Mouse (Mus musculus) cerebellum, adult 18-20 months (tissue): ENCODE data around the gene Susd4.
A peak's percentile ranks its signal among the peaks of the same experiment; 100 is the strongest.

ENCODE experiments used
- DNase-seq, 2 experiments: peaks; one replicate each; pipeline ENCODE4 v3.0.0; 2021

Susd4 gene

DNA sequence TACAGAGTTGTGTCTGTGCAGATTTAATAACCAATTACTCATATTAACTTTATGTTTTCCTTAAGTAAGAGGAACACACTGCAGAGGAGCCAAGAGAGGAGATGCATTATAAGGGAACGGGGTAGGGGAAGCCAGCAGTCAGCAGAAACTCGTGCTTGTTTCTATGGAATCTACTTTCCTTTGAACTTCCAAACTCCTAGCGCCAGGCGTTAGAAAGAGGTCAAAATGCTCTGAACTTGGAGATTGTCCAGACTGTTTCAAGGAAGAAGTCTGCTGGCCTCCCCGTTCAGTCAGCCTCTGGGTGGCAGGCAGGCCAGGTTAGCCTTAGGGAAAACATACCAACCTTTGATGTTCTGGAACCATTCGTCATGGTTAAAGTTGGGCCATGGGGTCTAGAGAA lies 25.2 kb downstream of the Susd4 start:
- DNase-seq = no peak

DNA sequence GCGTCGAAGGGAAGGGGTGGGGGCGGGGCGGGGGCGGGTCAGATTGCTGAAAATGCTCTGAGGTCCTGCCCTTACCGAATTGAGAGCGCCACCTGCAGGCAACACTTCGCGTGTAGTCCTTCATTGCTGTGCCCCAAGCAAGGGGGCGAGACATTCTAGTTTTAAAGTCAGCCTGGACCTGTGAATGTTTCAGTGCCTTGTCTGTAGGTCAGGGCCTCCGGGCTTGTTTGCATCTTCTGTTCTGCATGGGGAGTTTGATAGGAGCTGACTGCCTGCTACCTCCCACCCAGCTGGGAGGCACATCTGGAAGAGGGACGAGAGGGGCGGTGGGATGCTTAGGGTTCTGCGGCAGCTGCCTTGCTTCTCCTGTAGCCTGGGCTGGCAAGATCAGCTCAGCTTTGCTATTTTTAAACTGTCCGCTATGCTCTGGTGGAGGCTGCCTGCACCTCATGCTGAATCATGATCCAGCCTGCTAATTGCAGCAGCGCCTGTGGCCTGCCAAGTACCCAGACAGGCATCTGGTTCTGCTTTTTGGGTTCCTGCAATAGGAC lies 28.9 kb downstream of the Susd4 start:
- DNase-seq = peak; percentile 50 to 63

DNA sequence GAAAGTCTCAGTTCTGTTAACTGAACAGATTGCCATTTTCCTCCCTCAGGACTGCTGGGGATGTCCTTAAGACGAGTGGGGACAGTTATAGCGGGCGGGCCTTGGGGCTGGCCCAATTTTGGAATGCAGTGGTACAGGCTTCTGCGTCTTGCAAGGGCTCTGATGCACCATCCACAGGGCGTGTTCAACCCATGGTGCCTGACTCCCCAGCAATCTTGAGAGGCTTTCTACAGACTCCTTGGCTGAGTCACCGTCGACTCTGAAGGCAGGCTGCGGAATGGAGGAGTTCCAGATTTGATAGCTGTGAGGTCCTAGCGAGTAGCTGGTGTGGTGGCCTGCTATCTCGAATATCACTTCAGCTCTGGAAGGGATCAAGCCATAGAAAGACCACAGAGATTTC lies 30.6 kb downstream of the Susd4 start:
- DNase-seq = no peak

DNA sequence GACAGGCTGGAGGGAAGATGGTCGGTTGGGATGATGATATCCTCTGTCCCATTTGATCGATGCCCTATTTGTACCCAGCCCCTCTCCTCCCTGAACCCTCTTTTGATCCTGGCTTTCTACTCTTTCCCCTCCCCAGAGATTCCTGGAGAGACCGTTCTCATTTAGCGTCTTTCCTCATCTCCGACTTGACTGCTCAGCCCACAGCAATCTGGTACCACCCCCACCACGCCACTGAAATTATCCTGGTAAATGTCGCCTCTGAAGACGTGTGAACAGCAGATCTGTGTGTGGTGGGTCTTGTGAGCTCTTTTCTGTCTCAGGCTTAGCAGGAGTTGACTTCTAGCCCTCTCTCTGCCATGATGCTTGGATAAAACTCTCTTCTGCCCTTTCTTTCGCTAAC lies 31.0 kb downstream of the Susd4 start:
- DNase-seq = no peak

DNA sequence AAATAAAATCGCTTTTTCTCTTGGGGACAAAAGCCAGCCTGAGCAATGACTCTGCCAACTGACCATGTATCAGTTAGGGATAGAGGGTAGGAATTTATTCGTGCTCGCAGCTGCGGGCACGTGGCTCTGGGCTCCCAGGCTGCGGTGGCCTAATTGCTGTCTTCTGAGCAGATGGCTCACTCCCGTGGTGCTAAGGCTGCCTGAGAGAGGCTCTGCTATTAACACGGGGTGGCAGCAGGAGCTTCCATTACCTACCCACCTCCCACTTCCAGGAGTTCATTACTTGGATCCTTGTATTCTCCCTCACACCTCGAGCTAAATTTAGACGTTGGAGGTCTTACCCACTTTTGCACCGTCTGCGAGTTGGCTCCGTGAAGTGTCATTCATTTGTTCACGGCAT lies 33.4 kb downstream of the Susd4 start:
- DNase-seq = peak; percentile 65 to 78

DNA sequence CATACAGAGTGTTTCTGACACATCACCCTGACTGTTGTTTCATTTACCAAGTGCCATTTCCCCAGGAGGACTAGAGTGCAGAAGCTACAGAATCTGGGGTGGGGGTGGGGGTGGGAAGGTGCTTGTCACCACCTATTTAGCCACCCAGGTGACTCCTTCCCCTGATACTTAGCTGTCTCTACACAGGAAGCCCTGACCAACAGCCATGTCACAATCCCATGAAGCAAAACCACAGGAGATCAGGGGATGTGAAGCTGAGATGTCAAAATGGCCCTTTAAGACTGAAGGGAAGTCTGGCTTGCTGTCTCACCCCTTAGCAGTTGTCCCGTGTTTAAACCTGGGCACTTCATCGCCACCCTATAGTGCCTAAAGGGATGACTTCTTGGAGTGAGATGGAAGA lies 37.9 kb downstream of the Susd4 start:
- DNase-seq = no peak

DNA sequence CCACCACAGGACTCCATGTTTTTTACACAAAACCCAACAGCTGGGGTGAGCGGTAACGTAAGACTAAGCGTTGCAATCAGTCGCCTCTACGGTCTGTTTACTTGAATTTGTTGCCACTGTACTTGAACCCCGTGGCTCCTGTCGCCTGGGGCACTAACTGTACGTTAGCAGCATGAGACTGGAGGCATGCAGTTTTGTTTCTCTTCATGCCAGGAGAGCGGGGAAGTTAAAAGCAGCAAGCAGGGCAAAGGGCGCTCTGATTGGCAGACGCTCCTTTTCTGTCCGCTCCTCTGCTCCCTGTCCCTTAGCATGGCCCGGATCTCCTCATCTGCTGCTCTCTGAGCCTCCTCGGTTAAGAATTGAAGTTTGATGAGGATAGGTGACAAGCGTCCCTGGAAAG lies 39.2 kb downstream of the Susd4 start:
- DNase-seq = no peak

DNA sequence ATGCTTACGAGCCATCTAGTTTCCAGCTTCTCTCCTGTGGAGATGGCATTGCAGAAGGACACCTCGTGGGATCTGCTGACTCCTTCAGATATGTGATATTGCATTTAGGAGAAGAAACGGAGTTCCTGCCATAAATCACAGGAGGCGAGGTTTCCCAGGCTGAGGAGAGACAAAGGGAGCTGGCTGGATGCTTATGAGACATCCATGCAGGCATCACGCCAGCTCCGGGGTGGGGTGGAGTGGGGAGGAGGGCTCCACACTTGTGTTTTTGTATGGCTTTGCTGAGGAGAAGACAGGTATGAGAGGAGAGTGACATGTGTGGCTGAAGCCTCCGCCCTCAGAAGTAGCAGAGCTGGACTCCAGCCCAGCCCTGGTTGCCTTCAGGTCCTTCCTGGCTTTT lies 50.3 kb downstream of the Susd4 start:
- no peak for DNase-seq

DNA sequence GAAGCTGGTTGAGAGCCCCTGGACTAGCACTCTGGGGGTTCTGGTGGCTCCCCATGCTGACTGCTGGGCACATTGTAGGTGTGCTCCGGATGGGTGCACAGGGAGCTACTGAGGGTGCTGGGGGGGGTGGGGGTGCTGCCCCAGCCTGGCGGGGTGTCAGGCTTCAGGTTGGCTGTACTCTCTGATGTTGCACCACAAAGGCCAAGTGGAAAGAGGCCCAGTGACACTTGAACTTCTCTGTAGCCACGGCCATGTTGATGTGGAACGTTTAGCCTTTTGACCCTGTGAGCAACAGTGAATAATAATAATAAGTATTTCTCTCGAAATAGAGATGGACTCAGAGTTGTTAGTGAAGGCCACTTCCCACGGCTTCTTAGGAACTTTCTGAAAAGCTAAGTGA lies 50.9 kb downstream of the Susd4 start:
- DNase-seq = no peak

DNA sequence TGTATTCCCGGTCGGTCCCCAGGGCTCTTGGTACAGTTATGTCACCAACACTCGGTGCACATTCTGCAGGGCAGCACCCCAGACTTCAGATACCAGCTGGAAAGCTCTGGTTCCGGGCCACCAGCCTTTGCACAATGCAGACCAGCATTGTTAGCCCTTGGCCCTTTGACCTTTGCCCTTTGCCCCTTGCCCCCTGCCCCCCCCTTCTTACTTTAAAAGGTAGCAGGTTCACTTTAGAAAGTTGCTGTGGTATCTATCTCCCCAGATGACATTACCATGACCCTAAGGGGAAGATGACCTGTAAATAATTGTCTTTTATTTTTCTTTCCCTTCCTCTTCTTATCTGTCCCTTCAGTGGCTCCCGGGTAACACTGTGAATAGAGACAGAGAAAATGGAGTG lies 53.4 kb downstream of the Susd4 start:
- DNase-seq = no peak

DNA sequence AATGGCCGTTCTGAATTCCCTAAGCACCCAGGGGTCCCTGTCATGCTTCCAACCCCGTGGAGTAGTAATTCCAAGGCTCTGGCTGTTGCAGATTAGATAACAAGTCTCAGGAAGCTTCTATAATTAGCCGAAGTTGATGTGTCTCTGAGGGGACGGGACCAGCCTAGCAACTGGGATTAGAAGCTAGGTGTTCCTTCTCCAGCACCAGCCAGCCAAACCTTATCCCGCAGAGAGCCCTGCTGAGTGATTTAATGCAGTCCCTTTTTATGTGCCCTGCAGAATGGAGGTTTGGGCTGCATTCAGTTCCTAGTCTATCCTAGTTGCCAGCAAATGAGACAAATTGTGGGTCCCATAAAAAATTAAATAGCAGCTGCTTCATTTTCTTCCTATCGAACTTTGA lies 54.0 kb downstream of the Susd4 start:
- DNase-seq = no peak

DNA sequence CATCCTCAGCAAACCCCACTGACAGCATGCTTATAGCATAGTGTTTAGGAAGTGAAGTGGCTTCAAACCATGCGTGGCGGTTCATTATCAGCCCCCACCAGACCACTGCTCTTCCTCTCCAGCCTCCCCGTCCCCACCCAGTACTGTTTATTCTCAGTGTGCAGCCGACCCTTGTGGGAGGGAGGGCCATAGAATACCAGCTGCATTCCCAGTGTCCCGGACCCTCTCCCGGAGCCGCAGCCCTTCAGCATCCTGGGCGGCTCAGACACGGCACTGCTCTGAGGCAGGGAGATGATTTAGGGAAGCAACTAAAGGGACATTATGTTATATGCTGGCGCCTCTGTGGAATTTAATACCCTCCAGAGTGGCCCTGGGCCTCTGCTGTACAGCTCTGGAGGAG lies 55.3 kb downstream of the Susd4 start:
- no peak for DNase-seq

DNA sequence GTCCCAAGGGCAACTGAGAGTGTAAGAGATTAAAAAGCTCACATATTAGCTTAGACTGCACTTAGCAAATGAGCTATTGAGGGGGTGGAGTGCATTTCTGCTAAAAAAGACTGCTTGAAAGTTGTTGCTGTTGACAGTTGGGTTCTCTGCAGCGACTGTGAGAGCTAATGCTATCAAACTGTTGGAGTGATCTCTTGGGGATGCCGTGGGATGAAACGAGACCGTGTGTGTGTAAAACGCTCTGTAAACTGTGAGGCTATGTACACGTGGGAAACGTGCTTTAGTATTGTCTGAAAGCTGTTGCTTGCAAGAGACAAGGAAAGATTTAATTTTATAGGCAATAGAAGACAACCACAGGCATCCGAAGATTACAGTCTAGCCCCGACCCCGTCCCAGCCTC lies 59.1 kb downstream of the Susd4 start:
- no peak for DNase-seq

DNA sequence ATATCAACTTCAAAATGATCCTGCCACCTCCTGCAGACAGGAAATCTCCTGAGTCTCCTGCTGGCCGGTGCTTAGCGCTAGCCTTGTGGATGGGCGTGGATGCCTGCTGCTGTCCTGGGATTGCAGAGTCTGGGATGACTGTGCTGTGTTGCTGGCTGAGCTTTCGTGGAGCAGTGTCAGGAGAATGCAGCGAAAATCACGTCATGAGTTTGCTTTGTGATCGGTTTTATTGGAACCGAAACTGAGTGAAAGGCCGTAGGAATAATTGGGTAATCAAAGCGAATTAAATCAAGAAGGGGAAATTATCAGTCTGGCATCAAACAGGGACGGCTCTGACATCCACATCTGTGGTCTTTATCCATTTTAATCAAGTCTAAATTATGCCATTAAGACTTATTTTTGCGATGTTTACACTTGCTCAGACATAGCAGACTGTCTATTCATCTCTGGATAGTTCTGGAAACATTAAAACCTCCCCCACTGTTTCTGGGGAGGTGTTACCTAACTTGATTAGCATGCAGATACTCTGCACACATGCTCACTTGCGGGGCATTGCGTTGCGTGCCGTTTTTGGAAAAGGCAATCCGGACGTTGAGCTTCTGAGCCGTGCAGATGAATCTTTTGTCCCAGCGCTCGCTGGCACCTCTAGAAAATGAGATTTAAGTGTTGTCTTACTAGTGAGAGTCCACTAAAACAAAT lies 60.2 kb downstream of the Susd4 start:
- no peak for DNase-seq

DNA sequence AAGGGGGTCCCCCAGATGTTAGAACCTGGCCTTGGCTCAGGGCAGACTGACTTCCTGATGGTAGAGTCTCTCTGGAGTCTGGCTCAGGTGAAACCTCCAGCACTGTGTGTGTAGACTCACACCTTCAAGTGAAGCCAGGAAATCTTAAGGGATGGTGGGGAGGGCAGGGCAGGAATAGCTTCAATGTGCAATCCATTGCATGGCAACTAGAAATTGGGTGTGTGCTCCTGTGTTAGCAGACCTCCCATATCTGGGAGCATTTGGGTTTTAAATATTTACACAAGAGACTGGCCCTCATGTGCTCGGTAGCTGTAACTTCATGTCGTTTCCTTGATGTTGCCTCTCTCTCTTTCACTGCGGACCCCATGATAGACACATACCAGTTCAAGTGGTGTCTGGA lies 62.9 kb downstream of the Susd4 start:
- DNase-seq = no peak

DNA sequence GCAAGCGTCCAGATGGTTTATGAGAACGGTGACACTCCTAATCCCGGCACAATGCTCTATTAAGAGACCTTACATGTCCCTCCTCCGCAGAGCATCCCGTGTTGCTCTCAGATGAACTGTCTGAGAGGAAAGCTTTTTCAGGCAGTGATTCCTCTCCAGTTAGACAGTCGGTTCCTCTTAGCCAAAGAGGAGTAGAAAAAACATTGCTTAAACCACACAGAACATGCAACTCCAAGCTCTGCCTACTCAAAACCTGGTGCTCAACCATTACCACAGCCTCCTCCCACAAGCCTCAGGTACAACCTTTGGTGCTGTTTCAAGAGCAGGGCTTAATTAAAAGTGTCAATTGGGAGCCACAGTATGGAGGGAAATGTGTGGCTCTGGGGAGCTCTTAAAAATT lies 74.4 kb downstream of the Susd4 start:
- DNase-seq = no peak

DNA sequence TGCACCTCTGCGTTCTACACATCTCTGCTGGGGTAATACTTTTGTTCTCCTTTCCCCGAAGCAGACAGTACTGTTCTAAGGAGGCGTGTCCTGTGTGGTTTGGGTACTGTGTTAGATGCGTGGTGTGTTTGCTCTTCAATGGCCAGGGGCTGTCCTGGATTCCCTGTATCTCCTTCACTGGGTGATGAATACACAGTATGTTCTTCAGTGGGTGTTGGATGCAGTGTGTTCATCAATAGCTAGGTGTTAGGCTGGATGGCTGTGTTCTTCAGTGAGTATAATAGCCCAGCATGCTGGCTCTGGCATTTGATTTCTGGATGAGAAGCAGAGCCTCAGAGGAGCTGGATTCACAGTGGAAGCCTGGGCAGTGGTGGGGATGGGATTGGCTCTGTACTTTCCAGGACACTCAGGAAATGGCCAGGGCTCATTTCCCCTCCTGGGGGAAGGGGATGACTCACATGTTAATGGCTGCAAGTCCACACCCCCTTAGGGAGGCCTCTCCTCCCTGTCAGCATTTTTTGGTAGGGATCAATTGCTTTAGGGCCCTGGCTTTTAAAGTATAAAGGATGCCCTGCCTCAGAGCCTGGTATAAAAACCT lies 75.8 kb downstream of the Susd4 start:
- DNase-seq = no peak

DNA sequence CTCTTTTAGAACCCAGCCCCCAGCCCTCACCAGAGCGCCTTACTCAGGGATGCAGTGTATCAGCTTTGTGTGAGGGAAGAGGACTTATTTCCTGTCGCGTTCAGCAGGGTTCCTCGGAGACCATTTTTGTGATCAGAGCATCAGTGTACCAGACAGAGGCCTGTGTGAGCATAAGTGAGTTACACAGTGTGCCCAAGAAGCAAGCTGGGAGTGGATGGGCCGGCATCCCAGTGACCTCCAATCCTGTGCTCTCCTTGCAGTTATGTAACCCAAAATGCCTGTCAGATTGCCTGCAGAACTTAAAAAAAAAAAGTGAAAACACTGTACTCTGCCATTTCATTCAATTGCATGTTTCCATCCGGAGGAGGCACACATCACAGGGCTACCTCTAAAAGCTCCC lies 76.4 kb downstream of the Susd4 start:
- DNase-seq = no peak

DNA sequence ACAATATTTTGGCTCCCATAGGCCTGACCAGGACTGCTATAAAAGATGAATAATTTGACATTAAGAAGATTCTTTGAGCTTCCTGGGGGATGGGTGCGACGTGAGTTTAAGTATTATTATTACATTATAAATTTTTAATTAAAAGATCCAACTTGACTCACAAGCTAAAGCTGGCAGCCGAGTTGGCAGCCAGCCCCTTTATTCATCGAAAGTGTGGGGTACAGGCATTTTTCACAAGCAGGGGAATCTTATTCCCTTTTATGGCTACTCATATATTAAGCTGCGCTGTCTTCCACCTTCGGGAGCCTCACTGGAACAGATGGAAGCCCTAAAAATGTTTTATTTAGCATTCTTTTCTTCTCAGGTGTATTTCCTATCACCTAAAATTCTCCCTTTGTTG lies 76.9 kb downstream of the Susd4 start:
- DNase-seq = no peak

DNA sequence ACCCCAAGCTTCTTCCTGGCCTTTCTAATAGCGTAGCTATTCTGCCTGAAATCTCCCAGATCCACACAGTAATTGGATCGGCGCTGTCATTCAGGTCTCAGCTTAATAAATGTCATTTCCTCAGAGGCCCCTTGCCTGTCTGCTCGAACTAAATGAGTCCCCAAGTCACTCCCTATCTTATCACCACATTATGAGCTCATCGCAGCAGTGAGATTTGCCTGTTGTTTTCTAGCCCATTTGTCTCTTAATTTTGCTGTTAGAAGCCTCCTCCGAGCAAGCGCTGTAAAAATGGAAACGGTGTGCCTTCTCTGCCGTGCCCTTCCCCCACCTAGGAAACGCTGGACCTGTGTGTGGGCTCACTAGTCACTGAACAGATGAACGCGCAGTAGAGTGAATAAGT lies 85.9 kb downstream of the Susd4 start:
- DNase-seq = no peak

DNA sequence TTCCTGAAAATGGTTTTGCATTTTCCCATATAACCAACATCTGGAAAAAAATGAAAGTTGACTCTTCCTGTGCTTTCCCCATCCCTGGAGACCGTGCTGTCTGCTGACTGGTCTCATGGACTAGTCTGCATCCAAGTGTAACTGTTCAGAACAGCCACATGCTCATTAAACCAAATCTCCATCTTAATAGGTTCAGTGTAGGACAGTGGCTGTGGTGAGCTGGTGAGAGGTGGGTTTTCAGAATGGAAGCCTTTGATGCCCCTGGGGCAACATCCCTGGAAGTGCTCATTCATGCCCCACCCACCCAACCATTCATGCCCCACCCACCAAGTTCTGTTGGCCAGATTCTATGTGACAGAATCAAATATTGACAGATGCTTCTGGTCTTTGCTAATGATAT lies 86.4 kb downstream of the Susd4 start:
- no peak for DNase-seq

DNA sequence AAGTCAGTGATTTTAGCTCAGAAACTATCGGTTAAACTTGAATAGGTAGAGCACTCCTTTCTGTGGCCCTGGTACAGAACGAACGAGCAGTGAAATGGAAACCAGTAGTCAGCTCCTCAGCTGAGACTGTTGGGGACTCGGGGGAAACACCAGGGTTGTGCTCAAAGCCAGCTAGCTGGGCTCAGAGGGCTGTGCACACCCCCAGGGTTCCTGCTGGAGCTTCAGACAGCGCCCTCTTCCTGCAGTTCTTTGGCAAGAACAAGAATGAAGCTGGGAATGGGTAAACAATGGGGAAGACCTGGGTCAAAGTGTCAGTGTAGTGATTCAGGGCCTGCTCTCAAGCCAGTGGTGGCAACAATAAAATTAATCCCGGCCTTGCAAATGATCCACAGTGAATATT lies 88.5 kb downstream of the Susd4 start:
- DNase-seq = no peak

DNA sequence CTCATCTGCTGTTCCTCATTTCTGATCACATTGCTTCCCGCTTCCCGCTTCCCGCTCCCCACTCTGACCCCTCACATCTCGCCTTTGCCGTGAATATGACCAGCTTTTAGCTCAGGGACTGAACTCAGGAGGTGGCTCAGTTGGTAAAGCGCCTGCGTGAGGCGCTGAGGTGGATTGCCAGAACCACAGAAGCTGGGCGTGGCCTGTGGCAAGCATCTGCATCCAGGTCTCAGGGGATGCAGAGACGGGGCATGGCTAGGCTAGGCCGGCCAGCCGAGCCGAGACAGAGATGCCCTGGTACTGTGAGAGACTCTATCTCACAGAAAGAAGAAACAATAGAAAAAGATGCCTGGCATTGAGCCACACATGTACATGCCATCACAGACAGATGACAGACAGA lies 93.0 kb downstream of the Susd4 start:
- DNase-seq = no peak

DNA sequence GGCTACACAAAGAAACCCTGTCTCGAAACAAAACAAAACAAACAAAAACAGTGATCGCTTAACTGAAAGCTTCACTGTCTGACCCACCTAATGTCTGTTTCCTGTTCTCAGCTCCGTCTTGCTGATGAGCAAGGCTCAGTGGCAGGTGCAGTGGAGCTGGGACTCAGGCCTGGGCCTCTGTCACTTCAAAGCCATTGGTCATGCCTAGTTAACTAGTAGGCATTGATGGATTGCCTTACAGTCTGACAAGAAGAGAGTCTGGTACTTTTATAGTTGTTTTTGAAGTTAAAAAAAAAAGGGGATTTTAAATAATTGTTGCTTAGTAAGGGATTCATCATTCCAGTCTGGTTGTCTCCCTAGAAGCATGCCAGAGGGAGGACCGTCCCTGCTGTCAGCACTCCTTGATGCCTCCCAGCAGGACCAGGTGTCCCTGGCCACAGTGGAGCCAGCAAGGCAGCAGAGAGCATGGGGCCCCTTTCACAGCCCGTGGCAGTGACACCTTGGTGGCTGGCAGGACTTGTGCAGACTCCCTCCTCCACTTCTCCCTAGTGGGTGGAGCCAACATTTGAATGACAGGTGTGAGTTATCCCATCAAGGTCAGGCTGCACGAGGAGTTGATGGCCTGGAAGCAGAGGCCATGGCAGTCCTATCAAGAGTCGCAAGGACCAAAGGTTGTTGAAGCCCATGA lies 98.2 kb downstream of the Susd4 start:
- DNase-seq = peak; percentile 27 to 35
